Mouse (Mus musculus) liver, embryonic 12.5 days (tissue): ENCODE results near the gene Gbgt1. TPM values are rescaled to one million over a fixed set of nuclear protein-coding genes. Genes with fewer than 3 reads are reported as not detected.

Experiments used
- ATAC-seq: fragments of 200-750 bp; cut with Nextera tagmentation; 2 replicates; pipeline ENCODE4 v1.8.0; 2017; ENCODE audit warnings: moderate number of reproducible peaks, mild to moderate bottlenecking, moderate library complexity
- H3K27ac ChIP-seq: fragments of 300-500 bp; sonication (generic); 2 replicates; pipeline ENCODE4 v1.5.1; 2016; ENCODE audit warnings: mild to moderate bottlenecking
- H3K27me3 ChIP-seq: fragments of 300-500 bp; sonication (generic); replicated peaks from 2 replicates; pipeline ENCODE4 v1.6.1; 2016; ENCODE audit warnings: mild to moderate bottlenecking, moderate library complexity
- H3K36me3 ChIP-seq: fragments of 300-500 bp; sonication (generic); 2 replicates; pipeline ENCODE4 v1.6.1; 2016; ENCODE audit warnings: mild to moderate bottlenecking, moderate library complexity
- H3K4me1 ChIP-seq: fragments of 300-500 bp; sonication (generic); 2 replicates; pipeline ENCODE4 v1.6.1; 2016
- H3K4me2 ChIP-seq: fragments of 300-500 bp; sonication (generic); 2 replicates; pipeline ENCODE4 v1.6.1; 2016; ENCODE audit warnings: mild to moderate bottlenecking, moderate library complexity
- H3K4me3 ChIP-seq: fragments of 300-500 bp; sonication (generic); 2 replicates; pipeline ENCODE4 v1.5.1; 2016; ENCODE audit warnings: mild to moderate bottlenecking, moderate library complexity
- H3K9ac ChIP-seq: fragments of 300-500 bp; sonication (generic); 2 replicates; pipeline ENCODE4 v1.6.1; 2016; ENCODE audit warnings: mild to moderate bottlenecking, moderate library complexity
- H3K9me3 ChIP-seq: fragments of 300-500 bp; sonication (generic); replicated peaks from 2 replicates; pipeline ENCODE4 v1.6.1; 2016; ENCODE audit warnings: mild to moderate bottlenecking, moderate library complexity
- WGBS: fragments of 180-500 bp; shearing (Covaris S2); methylation state at CpG from one replicate; pipeline ENCODE4 v1.1.7; 2016; ENCODE audit not compliant: insufficient replicate concordance; 5-methylcytosine and 5-hydroxymethylcytosine counted together
- polyA plus RNA-seq: library from polyadenylated mRNA; unstranded; fragments of >200 nt; fragmentation: Nextera tagmentation; extraction: Ambion mirVana; gene quantifications from 2 replicates; pipeline ENCODE4 v1.2.1, GENCODE M21; 2016

Gene Gbgt1
- polyA plus RNA-seq, 1 experiment from 2014 or later = 0.39 TPM

GRCm38 (mm10) chr2:28524406-28524805 is 27.7 kb downstream of the Gbgt1 start:
- Histone ChIP-seq H3K4me2 (no peak overlapping the region), H3K27me3 (no peaks in the 10 kb centered on the region), H3K9ac (no peak overlapping the region), H3K36me3 (no peaks in the 10 kb centered on the region), H3K9me3 (no peaks in the 10 kb centered on the region), H3K4me1 (peaks cover 31% of the 10 kb centered on the region), H3K4me3 (no peak overlapping the region), H3K27ac (peak overlapping the region; percentile 38; the same call in 1 of the 2 replicates)
- WGBS = 73% methylated on average over 10 of the region's 10 CpGs
- no peak for ATAC-seq

- peak overlapping the region; percentile 21; the same call in 1 of the 2 replicates for H3K4me2 ChIP-seq
Measured at GRCm38 (mm10) chr2:28525219-28525942, 28.7 kb downstream of the Gbgt1 start.

GRCm38 (mm10) chr2:28525943-28526876 is 29.5 kb downstream of the Gbgt1 start:
- Histone ChIP-seq H3K4me3 (no peak overlapping the region), H3K9me3 (no peaks in the 10 kb centered on the region), H3K27ac (peak overlapping the region; percentile 63), H3K4me2 (no peak overlapping the region), H3K36me3 (no peaks in the 10 kb centered on the region), H3K4me1 (peaks cover 31% of the 10 kb centered on the region), H3K27me3 (no peaks in the 10 kb centered on the region), H3K9ac (no peak overlapping the region)
- no peak for ATAC-seq
- 27% methylated on average over 12 of the region's 12 CpGs for WGBS

More at GRCm38 (mm10) chr2:28525219-28525942, 28.7 kb downstream of the Gbgt1 start:
- whole genome bisulfite sequencing = 22% methylated on average over 11 of the region's 11 CpGs
- Histone ChIP-seq H3K4me1 (peaks cover 31% of the 10 kb centered on the region), H3K4me3 (no peak overlapping the region), H3K27me3 (no peaks in the 10 kb centered on the region), H3K27ac (peak overlapping the region; percentile 63), H3K36me3 (no peaks in the 10 kb centered on the region), H3K9ac (no peak overlapping the region), H3K9me3 (no peaks in the 10 kb centered on the region)
- ATAC-seq = peak; percentile 80

GRCm38 (mm10) chr2:28527436-28528353 is 31.0 kb downstream of the Gbgt1 start:
- Histone ChIP-seq H3K4me1 (peaks cover 36% of the 10 kb centered on the region), H3K36me3 (no peaks in the 10 kb centered on the region), H3K9ac (no peak overlapping the region), H3K27me3 (no peaks in the 10 kb centered on the region; the same call in 1 of the 2 replicates), H3K4me3 (no peak overlapping the region), H3K27ac (no peak overlapping the region), H3K4me2 (no peak overlapping the region), H3K9me3 (no peaks in the 10 kb centered on the region)
- WGBS = 81% methylated on average over 20 of the region's 20 CpGs
- no peak for ATAC-seq

- 71% methylated on average over 7 of the region's 7 CpGs for WGBS
- H3K4me1 ChIP-seq = peaks cover 42% of the 10 kb centered on the region
Measured at GRCm38 (mm10) chr2:28528354-28528730, 31.7 kb downstream of the Gbgt1 start.

GRCm38 (mm10) chr2:28529856-28530255 is 33.2 kb downstream of the Gbgt1 start:
- Histone ChIP-seq H3K36me3 (no peaks in the 10 kb centered on the region), H3K27me3 (peaks cover 18% of the 10 kb centered on the region), H3K4me2 (no peak overlapping the region), H3K9me3 (no peaks in the 10 kb centered on the region), H3K4me1 (peaks cover 41% of the 10 kb centered on the region), H3K4me3 (no peak overlapping the region), H3K27ac (no peak overlapping the region), H3K9ac (no peak overlapping the region)
- no peak for ATAC-seq
- 78% methylated on average over 4 of the region's 4 CpGs for WGBS

More at GRCm38 (mm10) chr2:28528354-28528730, 31.7 kb downstream of the Gbgt1 start:
- no peaks in the 10 kb centered on the region for H3K36me3 ChIP-seq
- no peak overlapping the region for H3K9ac ChIP-seq
- no peak overlapping the region for H3K27ac ChIP-seq
- H3K4me2 ChIP-seq = no peak overlapping the region
- H3K4me3 ChIP-seq = no peak overlapping the region
- no peaks in the 10 kb centered on the region for H3K9me3 ChIP-seq
- ATAC-seq = no peak
- H3K27me3 ChIP-seq = peaks cover 3% of the 10 kb centered on the region; the same call in 1 of the 2 replicates

GRCm38 (mm10) chr2:28530311-28530710 is 33.6 kb downstream of the Gbgt1 start:
- Histone ChIP-seq H3K9me3 (no peaks in the 10 kb centered on the region), H3K4me3 (no peak overlapping the region), H3K27ac (no peak overlapping the region), H3K36me3 (no peaks in the 10 kb centered on the region), H3K27me3 (peaks cover 22% of the 10 kb centered on the region), H3K9ac (no peak overlapping the region), H3K4me1 (peaks cover 36% of the 10 kb centered on the region), H3K4me2 (no peak overlapping the region)
- WGBS = 67% methylated on average over 7 of the region's 7 CpGs
- no peak for ATAC-seq

- WGBS = 2% methylated on average over 49 of the region's 49 CpGs
- peak; percentile 81 for ATAC-seq
- peaks cover 20% of the 10 kb centered on the region for H3K4me1 ChIP-seq
- peak overlapping the region; percentile 62 for H3K4me3 ChIP-seq
- H3K27me3 ChIP-seq = peaks cover 27% of the 10 kb centered on the region
- peak overlapping the region; percentile 50 for H3K9ac ChIP-seq
- H3K4me2 ChIP-seq = peak overlapping the region; percentile 72
- H3K27ac ChIP-seq = 0 out of 2 replicates have a peak overlapping the region, but pooled peaks have one; percentile 5
- H3K9me3 ChIP-seq = no peaks in the 10 kb centered on the region
- no peaks in the 10 kb centered on the region for H3K36me3 ChIP-seq
Measured at GRCm38 (mm10) chr2:28532938-28533771, 36.5 kb downstream of the Gbgt1 start.

- H3K4me1 ChIP-seq = peaks cover 20% of the 10 kb centered on the region
- no peaks in the 10 kb centered on the region for H3K36me3 ChIP-seq
- H3K27ac ChIP-seq = peak overlapping the region; percentile 43; the same call in 1 of the 2 replicates
- WGBS = 61% methylated on average over 7 of the region's 7 CpGs
- H3K27me3 ChIP-seq = peaks cover 27% of the 10 kb centered on the region
- peak overlapping the region; percentile 62 for H3K4me3 ChIP-seq
- no peak for ATAC-seq
- H3K9ac ChIP-seq = no peak overlapping the region; the same call in 1 of the 2 replicates
- no peaks in the 10 kb centered on the region for H3K9me3 ChIP-seq
- H3K4me2 ChIP-seq = peak overlapping the region; percentile 72
Measured at GRCm38 (mm10) chr2:28533901-28534435, 37.3 kb downstream of the Gbgt1 start.

- Histone ChIP-seq H3K4me3 (0 out of 2 replicates have a peak overlapping the region, but pooled peaks have one; percentile 62), H3K4me1 (peaks cover 25% of the 10 kb centered on the region)
- 53% methylated on average over 11 of the region's 11 CpGs for whole genome bisulfite sequencing
Measured at GRCm38 (mm10) chr2:28534436-28535262, 38.0 kb downstream of the Gbgt1 start.

More at GRCm38 (mm10) chr2:28534436-28535262, 38.0 kb downstream of the Gbgt1 start:
- Histone ChIP-seq H3K27ac (peak overlapping the region; percentile 43), H3K4me2 (peak overlapping the region; percentile 72), H3K27me3 (peaks cover 27% of the 10 kb centered on the region), H3K36me3 (no peaks in the 10 kb centered on the region), H3K9me3 (no peaks in the 10 kb centered on the region), H3K9ac (no peak overlapping the region; the same call in 1 of the 2 replicates)
- no peak for ATAC-seq
